Mouse (Mus musculus): ENCODE measurements around the gene Mt2. TPM values are rescaled to one million over a fixed set of nuclear protein-coding genes. Genes with fewer than 3 reads are reported as not detected.

Gene Mt2
- total RNA-seq, 2 experiments from 2014 or later, result 0.76 to 2.0 TPM

DNA sequence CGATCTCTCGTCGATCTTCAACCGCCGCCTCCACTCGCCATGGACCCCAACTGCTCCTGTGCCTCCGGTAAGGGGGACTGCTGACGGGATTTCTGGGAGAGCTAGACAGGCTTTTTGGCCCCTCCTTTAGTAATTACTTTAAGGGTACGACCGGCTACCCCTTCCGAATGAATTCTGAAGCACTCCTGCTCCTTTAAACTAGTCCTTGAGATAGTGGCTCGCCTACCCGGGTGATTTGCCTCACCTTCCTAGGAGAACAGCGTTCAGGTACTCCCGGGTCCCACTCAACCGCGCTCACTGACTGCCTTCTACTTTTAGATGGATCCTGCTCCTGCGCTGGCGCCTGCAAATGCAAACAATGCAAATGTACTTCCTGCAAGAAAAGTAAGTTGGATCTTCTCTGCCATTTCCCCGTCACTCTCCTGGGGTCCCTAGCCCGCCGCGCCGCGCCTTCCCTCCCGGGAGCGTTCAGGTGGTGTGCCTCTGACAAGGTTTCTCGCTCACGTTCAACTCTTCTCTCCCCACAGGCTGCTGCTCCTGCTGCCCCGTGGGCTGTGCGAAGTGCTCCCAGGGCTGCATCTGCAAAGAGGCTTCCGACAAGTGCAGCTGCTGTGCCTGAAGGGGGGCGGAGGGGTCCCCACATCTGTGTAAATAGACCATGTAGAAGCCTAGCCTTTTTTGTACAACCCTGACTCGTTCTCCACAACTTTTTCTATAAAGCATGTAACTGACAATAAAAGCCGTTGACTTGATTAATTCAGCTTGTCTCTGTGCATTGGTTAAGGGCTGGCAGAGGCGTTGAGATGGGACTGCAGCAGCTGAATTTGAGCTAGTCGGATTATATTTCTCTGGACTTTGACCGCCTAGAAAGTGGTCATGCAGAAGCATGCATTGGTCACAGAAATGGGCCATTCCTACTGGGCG, 607 bp downstream of the Mt2 start:
- ATAC-seq (ENCODE audit: poor library complexity, severe bottlenecking), result 0 out of 2 replicates have a peak, but pooled peaks have one; percentile 31

DNA sequence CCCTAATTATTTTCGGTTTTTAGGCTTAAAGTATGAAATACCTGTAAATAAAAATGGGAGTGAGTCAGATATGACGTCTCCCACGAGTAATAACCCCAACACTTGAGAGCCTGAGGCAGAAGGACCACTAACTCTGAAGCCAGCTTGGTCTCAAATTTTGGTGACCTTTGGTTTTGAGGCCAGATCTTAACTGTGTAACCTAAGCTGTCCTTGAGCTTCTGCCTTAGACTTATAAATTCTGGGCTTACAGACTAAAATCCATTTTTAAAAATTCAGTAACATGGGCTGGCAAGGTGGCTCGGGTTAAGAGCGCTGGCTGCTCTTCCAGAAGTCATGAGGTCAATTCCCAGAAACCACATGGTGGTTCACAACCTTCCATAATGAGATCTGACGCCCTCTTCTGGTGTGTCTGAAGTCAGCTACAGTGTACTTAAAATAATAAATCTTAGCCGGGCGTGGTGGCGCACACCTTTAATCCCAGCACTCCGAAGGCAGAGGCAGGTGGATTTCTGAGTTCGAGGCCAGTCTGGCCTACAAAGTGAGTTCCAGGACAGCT, 1.5 kb downstream of the Mt2 start:
- ATAC-seq (ENCODE audit: poor library complexity, severe bottlenecking), result no peak

DNA sequence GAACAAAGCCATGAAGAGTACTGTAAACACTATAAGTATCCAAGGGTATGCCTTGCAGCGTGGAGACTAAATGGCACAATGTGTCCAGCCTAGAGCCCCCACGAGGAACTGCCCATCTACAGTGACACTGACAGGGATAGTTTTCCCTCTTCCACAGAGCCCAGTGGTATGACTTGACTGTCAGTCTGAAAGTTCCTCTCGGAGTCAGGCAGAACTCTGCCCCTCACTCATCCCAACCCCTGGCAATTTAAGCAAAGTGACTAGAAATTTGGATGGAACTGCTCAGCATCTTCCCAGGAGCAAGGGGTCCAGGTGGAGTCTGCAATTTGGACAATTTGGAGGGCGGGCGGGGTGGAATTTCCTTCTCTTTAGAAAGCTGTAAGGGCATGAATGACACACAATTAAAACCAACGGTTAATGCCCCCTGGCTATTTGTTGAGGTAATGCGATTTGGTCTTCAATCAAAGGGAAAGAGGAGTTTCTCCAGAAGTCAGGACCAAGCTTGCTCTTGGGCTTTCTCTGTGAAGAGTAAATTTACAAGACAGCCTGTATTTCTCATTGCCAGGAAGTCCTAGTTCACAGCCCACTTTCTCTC, 2.3 kb downstream of the Mt2 start:
- no peak for ATAC-seq (ENCODE audit: poor library complexity, severe bottlenecking)

DNA sequence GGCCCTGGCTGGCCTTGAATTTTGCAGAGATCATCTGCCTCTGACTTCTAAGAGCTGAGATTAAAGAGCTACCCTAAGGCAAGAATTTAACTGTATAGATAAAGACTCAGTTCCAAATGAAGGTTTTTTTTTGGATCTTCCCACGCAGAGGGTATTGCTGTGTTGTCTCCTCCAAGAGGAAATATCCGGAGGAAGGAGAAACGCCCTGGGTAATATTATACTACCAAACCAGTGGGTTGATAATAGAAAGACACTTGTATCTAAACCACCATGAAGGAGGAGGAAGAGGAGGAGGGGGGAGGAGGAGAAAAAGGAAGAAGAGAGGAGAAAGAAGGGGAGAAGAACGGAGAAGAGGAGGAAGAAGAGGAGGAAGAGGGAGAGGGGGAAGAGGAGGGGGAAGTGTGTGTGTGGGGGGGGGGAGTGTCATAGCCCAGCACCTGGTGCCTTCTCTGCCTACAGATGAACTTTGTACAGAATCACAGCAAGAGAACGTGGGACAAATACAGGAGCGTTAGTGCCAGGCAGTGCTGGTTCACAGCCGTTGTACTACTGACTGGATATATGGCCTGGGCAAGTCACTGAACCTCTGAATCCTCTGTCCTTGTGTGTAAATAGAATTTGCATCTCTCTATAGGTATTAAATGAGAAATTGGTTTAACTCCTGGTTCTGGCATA, 5.4 kb downstream of the Mt2 start:
- no peak for ATAC-seq (ENCODE audit: poor library complexity, severe bottlenecking)

- ATAC-seq (ENCODE audit: poor library complexity, severe bottlenecking), result peak; percentile 78
These were observed 6.6 kb downstream of the Mt2 start, which contains the start of gene Mt1 for GRCm38 (mm10) chr8:94178857-94179712. Mt1 (plus strand) TSS chr8:94179082.

- 0 out of 2 replicates have a peak, but pooled peaks have one; percentile 14 for ATAC-seq (ENCODE audit: poor library complexity, severe bottlenecking)
These were observed 7.5 kb downstream of the Mt2 start for GRCm38 (mm10) chr8:94179713-94180560.

DNA sequence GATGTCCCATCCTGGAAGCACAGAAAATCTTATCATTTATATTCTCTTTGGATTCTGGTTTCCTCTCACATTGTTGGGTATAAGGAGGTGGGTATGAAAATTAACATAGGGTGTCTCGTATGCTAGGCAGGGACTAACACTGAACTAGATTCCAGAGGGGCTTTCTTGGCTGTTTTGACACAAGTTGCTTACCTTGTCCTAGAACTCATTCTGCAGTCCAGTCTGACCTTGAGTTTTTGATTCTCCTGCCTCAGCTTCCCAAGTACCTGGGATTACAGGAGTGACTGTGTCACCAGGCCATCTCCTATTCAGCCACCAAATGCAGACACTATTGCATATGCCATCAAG, 8.1 kb downstream of the Mt2 start:
- ATAC-seq (ENCODE audit: poor library complexity, severe bottlenecking), result no peak

- no peak for ATAC-seq (ENCODE audit: poor library complexity, severe bottlenecking)
These were observed 9.8 kb downstream of the Mt2 start for GRCm38 (mm10) chr8:94182055-94182929.

DNA sequence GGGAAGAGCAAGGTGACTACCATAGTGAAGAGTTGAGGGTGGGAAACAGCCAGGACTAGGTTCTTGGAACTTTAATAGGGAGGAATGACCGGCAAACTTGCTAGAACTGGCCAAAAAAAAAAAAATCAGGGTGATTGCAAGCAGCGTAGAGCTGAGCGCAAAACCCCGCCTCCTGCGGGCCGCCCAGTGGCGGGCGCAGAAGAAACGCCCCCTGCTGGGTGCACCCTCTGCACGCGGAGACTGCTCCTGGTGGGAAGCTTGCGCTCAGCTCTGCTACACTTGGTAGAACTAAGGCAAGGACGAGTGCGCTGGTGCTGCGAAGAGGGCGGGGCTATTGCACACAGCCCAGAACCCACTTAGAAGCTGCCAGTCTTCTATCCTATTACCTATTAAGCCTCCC, 10.7 kb downstream of the Mt2 start:
- ATAC-seq (ENCODE audit: poor library complexity, severe bottlenecking), result peak; percentile 71

DNA sequence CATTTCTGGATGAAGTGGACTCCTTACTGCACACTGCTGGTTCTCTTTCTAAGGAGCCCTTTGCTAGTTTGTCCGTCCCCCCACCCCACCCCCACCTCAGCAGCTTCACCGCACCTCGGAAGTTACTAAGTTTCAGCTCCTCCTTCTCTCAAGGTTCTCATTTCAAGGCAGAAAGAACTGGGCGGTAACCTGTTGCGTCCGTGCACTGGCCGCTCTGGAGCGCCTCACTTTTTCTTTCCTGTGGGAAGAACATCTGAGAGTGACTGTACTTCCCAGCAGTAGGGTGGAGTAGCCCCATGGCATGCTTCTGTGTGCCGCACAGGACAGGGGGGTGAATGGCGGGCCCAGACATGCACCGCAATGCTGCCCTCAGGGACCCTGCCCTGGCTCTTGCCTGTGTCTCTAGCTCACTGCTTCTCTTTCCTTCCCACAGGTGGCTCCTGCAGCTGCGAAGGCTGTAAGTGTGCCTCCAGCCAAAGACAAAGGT, 11.9 kb downstream of the Mt2 start:
- ATAC-seq (ENCODE audit: poor library complexity, severe bottlenecking), result no peak

GRCm38 (mm10) chr8:94185791-94186190, 13.3 kb downstream of the Mt2 start:
- no peak for ATAC-seq (ENCODE audit: poor library complexity, severe bottlenecking)

DNA sequence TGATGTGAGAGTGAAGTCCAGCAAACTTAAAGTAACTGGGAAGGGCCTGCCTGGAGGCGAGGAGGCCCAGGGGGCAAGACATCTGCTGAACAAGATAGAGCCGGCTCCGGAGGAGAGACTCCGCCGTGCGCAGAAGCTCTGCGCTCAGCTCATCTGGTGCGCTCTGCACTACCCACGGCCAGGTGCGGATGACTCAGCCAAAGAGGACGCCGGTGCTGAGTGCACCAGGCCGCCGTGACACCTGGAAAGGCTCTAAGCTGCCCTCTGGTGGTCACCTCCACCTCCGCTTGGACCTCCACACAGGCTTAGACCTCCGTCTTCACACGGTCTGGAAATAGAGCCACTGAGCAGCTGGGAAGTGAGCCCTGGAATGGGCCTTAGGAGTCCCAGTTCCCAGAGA, 14.1 kb downstream of the Mt2 start:
- ATAC-seq (ENCODE audit: poor library complexity, severe bottlenecking), result peak; percentile 22; the same call in 1 of the 2 replicates

- peak; percentile 25 for ATAC-seq (ENCODE audit: poor library complexity, severe bottlenecking)
These were observed 15.0 kb downstream of the Mt2 start for GRCm38 (mm10) chr8:94187290-94188002.

GRCm38 (mm10) chr8:94189275-94190031, 17.0 kb downstream of the Mt2 start:
- ATAC-seq (ENCODE audit: poor library complexity, severe bottlenecking), result no peak

- peak; percentile 91 for ATAC-seq (ENCODE audit: poor library complexity, severe bottlenecking)
These were observed 18.7 kb downstream of the Mt2 start for GRCm38 (mm10) chr8:94191101-94191691.

DNA sequence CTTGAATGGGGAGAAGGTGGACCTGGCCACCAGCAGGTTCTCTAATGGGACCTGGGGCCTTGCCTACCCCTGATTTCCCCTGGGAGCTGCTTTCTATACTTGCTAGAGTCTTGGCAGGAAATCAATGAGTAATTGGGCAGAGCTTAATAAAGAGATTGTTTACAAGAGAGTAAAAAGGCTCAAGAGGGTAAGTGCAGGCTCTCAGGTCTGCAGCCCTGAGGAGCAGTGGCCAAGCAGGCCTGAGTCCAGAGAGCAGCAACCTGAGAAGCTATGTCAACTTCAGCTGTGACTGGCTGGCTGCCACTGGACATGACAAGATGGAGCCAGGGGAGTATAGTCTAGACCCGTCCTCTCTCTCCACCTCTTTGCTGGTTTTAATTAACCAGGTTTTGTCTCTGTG, 20.5 kb downstream of the Mt2 start:
- no peak for ATAC-seq (ENCODE audit: poor library complexity, severe bottlenecking)
